Mouse (Mus musculus) yolk sac, embryonic 10.5 days (tissue): ENCODE measurements around the gene Hrc.

Experiments used
- DNase-seq: peaks from one replicate; pipeline ENCODE4 v3.0.0-alpha.2; 2017; ENCODE audit warnings: low spot score

The Hrc gene

GRCm38 (mm10) chr7:45335056-45335455, at the start of gene Hrc:
Gene Hrc, plus strand, starts transcription at chr7:45335290.
- DNase-seq, result no peak

- no peak for DNase-seq
Measured at GRCm38 (mm10) chr7:45286486-45286885, 48.6 kb upstream of the Hrc start.

- no peak for DNase-seq
Measured at GRCm38 (mm10) chr7:45296626-45297025, 38.5 kb upstream of the Hrc start.

GRCm38 (mm10) chr7:45297563-45297962, 37.5 kb upstream of the Hrc start:
- DNase-seq, result no peak

- DNase-seq, result peak; percentile 47
Measured at GRCm38 (mm10) chr7:45299752-45300151, 35.3 kb upstream of the Hrc start.

GRCm38 (mm10) chr7:45300270-45300669, 34.8 kb upstream of the Hrc start:
- DNase-seq, result peak; percentile 52

GRCm38 (mm10) chr7:45302626-45303025, 32.5 kb upstream of the Hrc start:
- DNase-seq, result no peak

- no peak for DNase-seq
Measured at GRCm38 (mm10) chr7:45304869-45305268, 30.2 kb upstream of the Hrc start.

- peak; percentile 93 for DNase-seq
Measured at GRCm38 (mm10) chr7:45305275-45305674, 29.8 kb upstream of the Hrc start.

- DNase-seq, result no peak
Measured at GRCm38 (mm10) chr7:45308551-45309240, 26.4 kb upstream of the Hrc start.

- no peak for DNase-seq
Measured at GRCm38 (mm10) chr7:45309455-45309854, 25.6 kb upstream of the Hrc start.

- peak; percentile 50 for DNase-seq
Measured at GRCm38 (mm10) chr7:45312023-45312422, 23.1 kb upstream of the Hrc start.

GRCm38 (mm10) chr7:45312686-45313453, 22.2 kb upstream of the Hrc start:
- DNase-seq, result no peak

GRCm38 (mm10) chr7:45313495-45313894, 21.6 kb upstream of the Hrc start:
- DNase-seq, result no peak

GRCm38 (mm10) chr7:45315182-45315701, 19.8 kb upstream of the Hrc start:
- DNase-seq, result no peak

GRCm38 (mm10) chr7:45316536-45316935, 18.6 kb upstream of the Hrc start:
- DNase-seq, result no peak

- no peak for DNase-seq
Measured at GRCm38 (mm10) chr7:45322245-45322644, 12.8 kb upstream of the Hrc start.

- DNase-seq, result no peak
Measured at GRCm38 (mm10) chr7:45323069-45323468, 12.0 kb upstream of the Hrc start.

GRCm38 (mm10) chr7:45325800-45326199, 9.3 kb upstream of the Hrc start:
- no peak for DNase-seq

- DNase-seq, result no peak
Measured at GRCm38 (mm10) chr7:45328841-45329475, 6.1 kb upstream of the Hrc start.

- DNase-seq, result no peak
Measured at GRCm38 (mm10) chr7:45331502-45331901, 3.6 kb upstream of the Hrc start.

GRCm38 (mm10) chr7:45332685-45333425, 2.2 kb upstream of the Hrc start:
- DNase-seq, result peak; percentile 55
